Mouse (Mus musculus) retina, postnatal 1 day (tissue): ENCODE data around the gene AI597479.
"Not testable (repeated sequence)": the region's sequence is repeated elsewhere in the genome, so short reads cannot be mapped to it uniquely, and the experiment has no call there.

Experiments
- DNase-seq: peaks from one replicate; pipeline ENCODE4 v3.0.0-alpha.2; 2012

The AI597479 gene

GRCm38 (mm10) chr1:43127196-43127595 is 28.7 kb downstream of the AI597479 start:
- no peak for DNase-seq

GRCm38 (mm10) chr1:43127820-43128610 is 29.5 kb downstream of the AI597479 start:
- no peak for DNase-seq

DNA sequence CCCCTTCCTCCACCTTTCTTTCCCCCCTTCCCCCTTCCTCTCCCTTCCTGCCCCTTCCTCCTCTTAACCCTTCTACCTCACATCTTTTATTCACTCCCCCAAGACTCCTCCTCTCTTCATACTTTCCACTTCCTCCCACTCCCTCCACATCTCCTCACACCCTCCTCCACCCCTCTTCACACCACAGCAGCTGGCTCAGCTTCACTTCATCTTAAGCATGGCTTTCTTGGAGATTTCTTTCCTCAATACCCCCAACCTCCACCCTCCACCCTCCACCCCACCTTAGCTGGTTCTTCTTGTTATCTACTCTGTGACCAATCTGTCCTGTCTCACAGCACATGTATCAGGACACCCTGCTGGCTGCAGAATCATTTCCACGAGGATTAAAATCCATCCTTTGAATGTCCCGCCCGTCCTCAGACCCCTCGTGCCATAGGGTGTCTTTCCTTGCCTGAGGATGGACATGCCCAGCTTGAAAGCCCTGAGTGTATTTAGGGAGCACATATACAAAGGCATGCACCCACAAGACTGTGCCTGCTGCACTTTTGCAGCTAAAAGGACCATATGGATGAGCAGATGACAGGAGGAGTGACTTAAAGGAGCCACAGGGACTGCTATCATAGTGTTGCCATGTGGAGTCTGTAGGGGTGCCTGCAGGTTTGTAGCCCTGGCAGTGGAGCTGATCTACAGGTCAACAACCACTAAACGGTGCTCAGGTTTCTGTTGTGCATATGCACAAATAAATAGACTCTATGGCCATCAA is 31.9 kb downstream of the AI597479 start:
- no peak for DNase-seq

- no peak for DNase-seq
Observed at GRCm38 (mm10) chr1:43131591-43131990, 33.1 kb downstream of the AI597479 start.

- DNase-seq = not testable (repeated sequence)
Observed at GRCm38 (mm10) chr1:43136488-43137029, 38.0 kb downstream of the AI597479 start.

DNA sequence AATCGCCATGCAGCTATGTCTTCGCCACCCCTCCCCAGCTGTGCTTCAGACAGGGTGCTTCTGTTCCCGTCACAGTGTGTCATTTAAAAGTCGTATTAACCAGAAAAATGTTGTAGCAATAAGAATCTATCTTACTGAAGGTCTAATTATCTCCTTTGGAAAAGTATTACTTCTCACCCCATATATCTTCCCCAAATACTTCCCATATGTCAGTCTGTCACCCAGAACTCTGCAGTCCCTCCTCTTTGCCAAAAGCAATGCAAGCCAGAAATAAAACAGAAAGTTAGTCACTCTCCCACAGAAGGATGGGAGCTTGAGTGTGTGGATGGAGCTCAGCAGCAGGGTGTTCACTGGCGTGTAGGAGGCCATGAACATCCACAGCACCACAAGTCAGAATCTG is 38.8 kb downstream of the AI597479 start:
- no peak for DNase-seq

DNA sequence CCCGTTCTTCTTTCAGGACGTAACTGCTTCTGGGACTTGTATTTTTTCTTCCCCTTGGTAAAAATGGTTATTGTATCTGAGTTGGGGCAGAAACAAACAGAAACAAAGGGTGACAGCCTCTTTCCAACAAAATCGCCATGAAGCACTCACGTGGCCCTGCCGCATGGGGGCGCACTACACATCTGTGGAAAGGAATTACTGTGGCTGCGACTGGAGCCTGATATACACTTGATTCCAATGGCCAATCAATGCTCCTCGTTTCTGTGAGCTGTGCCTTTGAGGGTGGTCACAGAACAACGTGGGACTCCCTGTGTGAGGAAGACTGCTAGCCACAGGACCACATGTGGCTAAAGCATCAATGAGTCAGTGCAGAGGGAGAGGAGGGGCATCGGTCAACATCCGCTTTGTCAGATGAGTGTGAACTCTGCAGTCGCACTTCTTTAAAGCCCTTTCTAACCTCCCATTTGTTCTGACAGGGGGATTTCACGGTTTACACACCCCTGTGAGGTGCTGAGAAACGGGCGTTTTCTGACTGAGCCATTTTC is 39.8 kb downstream of the AI597479 start:
- no peak for DNase-seq

DNA sequence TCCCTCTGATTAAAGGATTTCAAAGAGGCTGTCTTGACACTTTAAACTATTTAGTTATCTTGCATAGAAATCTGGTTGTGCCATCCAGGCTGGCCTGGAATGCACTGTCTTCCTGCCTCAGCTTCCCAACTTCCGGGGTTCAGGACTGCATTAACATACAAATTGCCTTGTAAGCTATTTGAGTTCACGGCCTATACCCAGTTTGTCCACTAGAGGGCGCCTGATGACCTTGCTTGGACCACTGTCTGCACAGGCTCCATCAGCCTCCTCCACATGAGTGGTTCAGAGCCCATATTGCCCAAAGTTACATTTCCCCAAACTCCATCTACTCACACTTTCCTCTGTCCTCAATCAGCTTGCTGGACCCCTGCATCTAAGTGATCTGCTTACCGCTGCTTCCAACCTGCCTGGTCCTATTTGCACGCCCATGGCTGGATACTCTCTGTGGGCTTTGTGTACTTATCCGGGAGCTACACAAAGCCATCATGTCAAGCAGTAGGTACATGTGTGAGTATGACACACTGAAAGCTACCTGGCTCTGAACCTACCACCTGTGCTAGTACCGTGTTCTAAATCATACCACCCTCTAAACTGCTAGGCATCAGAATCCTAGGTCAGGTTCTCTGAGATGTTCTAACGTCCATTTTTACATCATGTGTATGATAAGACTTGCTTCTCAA is 41.2 kb downstream of the AI597479 start:
- peak; percentile 92 for DNase-seq

GRCm38 (mm10) chr1:43141555-43141961 is 43.0 kb downstream of the AI597479 start:
- DNase-seq = no peak

GRCm38 (mm10) chr1:43142849-43143248 is 44.3 kb downstream of the AI597479 start:
- peak; percentile 18 for DNase-seq

- DNase-seq = peak; percentile 15
Observed at GRCm38 (mm10) chr1:43143284-43143683, 44.8 kb downstream of the AI597479 start.

GRCm38 (mm10) chr1:43143791-43144190 is 45.3 kb downstream of the AI597479 start:
- no peak for DNase-seq

- DNase-seq = peak; percentile 15
Observed at GRCm38 (mm10) chr1:43144338-43144906, 45.9 kb downstream of the AI597479 start.

GRCm38 (mm10) chr1:43145388-43145787 is 46.9 kb downstream of the AI597479 start:
- DNase-seq = no peak

GRCm38 (mm10) chr1:43147474-43147873 is 49.0 kb downstream of the AI597479 start:
- DNase-seq = no peak

- no peak for DNase-seq
Observed at GRCm38 (mm10) chr1:43150225-43150624, 51.7 kb downstream of the AI597479 start.

GRCm38 (mm10) chr1:43152626-43153025 is 54.1 kb downstream of the AI597479 start:
- DNase-seq = no peak

GRCm38 (mm10) chr1:43153538-43153937 is 55.0 kb downstream of the AI597479 start:
- no peak for DNase-seq

- no peak for DNase-seq
Observed at GRCm38 (mm10) chr1:43154491-43154890, 56.0 kb downstream of the AI597479 start.

DNA sequence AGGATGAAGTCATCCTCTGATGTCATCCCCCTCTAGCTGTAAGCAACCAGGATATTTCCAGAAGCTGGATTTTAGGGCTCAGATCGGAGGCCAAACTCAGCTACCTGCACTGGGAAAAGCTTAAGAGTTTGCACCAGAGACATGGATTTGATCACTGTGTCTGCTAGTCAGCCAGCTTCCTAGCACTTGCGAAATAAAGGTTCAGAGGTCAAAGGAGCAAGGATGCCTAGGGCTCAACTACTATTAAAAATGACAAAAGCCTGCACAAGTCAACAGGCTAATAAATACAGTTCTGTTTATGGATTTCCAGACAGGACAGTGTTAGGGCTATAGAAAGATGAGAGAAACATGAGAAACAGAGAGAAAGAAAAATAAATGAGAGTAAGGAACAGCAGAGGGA is 59.4 kb downstream of the AI597479 start:
- DNase-seq = no peak

DNA sequence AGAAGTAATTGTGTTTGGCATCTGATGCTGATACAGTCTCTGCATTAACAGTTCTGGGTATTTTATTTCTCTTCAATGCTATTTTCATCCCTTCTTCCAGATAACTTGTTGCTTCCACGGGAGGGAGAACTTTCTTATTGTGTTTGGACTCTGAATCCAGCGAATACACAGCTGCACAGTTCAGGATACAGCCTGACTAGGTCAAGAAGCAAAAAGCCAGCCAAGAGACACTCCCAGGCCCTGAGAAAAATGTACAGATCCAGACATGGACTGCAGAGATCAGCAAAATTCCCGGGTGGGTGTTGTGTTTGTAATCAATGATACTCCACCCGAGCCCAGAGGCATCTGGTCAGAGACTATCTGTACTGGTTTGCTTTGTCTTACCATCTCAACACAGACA is 60.9 kb downstream of the AI597479 start:
- DNase-seq = no peak

DNA sequence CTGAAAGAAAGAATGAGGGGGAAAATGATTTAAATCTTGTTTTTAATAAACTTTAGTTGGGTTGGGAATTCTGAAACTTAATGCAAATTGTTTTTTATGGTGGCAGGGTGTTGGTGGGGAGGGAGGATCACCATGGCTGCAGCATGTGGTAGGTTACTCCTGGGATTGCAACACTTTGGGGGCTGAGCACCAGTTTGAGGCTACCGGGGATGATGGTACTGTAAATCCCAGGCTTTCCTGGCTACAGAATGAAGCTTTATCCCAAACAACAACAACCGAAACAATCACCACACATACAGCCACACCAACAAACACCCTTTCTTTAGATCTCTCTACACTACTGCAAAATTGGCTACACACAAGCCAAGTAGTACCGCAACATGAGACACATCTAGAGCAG is 63.9 kb downstream of the AI597479 start:
- no peak for DNase-seq

- DNase-seq = peak; percentile 50
Observed at GRCm38 (mm10) chr1:43163084-43163466, 64.6 kb downstream of the AI597479 start.
